Mouse (Mus musculus) testis, postnatal 14 days (tissue): ENCODE measurements around the gene Ambra1.
A peak's percentile ranks its signal among the peaks of the same experiment; 100 is the strongest.

Experiments used
- DNase-seq: peaks from one replicate; pipeline ENCODE4 v3.0.0; 2021; ENCODE audit warnings: low spot score

Gene Ambra1

GRCm38 (mm10) chr2:91921790-91922570 is 192.0 kb downstream of the Ambra1 start:
- DNase-seq = no peak

DNA sequence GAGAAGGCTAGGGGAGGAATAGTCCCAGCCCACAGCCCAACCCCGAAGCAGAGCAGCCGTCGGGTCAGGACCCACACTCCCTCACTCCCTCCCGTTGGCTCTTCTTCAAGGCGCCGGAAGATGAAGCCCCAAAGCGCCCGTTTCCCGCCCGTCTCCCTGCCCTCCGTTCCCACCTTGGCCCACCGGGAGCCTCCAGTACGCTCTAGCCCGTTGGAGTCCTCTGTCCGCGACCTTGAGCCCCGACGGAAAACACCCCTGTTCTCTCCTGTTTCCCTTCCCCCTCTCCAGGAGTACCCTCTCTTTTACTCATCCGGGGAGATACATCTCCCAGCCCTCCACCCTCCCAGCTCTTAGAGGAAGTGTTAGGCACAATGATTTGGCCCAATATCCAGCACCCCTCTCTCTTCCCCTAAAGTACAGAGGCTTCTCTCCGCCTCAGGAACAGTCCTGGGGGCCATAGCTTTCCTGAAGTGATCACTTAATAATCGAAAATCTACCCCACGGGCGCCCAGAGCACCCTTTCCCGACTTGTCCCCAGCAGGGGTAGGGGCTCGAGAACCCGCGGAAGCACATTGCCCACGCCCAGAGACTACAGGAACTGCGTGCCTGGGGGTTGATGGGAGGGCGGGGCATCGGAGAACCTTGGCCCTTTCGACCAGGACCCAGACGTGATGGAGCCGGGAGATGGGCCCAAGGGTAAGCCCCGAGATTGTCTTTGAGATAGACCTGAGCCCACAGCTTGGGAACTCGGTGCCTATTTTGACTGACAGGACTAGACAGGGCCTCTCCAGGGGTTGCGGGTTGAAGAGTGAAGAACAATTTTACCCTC is 192.9 kb downstream of the Ambra1 start:
- DNase-seq = no peak

GRCm38 (mm10) chr2:91923415-91924337 is 193.7 kb downstream of the Ambra1 start:
- DNase-seq = no peak

DNA sequence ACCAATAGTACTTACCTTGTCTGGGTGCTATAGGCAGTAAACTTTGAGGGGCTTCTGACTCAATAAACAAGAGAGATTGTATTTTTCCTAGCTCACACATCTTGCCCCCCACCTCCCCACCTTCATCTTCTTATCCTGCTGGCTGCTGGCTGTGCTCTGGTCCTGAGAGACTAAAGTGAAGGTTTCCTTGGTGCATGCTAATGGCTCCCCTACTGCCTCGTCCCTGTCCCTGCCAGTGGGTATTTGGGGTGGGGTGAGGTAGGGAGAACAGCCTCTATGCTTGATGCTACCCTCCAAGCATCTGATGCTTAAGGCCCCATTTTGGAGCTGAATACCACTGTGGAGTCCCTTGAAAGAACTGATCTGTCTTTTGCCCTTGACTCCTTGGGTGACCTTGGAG is 194.8 kb downstream of the Ambra1 start:
- DNase-seq = no peak

- no peak for DNase-seq
Measured at GRCm38 (mm10) chr2:91925442-91925841, 195.5 kb downstream of the Ambra1 start.

GRCm38 (mm10) chr2:91926949-91927348 is 197.0 kb downstream of the Ambra1 start, which contains the start of gene Chrm4:
Gene Chrm4 (plus strand): TSS chr2:91927249.
- DNase-seq = no peak

GRCm38 (mm10) chr2:91927826-91928533 is 198.0 kb downstream of the Ambra1 start:
- peak; percentile 79 for DNase-seq

DNA sequence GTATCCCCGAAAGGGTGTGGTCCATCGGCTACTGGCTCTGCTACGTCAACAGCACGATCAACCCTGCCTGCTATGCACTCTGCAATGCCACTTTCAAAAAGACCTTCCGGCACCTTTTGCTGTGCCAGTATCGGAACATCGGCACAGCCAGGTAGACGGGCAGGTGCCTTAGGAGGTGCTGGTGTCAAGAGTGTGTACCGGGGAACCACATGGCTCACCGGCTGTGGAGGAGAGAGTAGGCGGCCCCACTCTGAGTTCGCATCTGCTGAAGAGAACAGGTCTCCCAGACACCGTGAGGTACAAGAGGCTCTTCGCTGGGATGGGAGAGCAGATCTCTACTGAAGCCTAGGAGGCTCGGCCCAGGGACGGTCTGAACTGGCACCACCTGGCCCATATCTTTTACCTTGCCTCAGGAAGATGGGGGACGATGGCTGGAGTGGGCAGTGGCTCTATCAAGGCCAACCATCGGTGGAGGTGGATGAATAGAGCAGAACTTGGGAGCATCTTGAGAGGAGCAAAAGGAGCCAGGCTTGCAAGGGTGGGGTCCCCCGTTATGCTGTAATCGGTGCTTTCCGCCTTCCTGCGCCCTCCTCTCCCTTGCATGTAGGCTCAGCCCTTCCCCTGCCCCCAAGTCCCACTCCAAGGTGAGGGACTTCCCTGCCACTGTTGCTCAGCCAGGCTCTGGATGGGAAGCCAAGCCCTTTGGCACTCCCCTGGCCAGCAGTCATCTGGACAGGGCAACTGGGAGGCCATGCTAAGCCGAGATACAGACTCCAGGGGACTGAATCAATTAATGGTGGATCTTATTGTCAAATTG is 198.8 kb downstream of the Ambra1 start:
- DNase-seq = no peak

DNA sequence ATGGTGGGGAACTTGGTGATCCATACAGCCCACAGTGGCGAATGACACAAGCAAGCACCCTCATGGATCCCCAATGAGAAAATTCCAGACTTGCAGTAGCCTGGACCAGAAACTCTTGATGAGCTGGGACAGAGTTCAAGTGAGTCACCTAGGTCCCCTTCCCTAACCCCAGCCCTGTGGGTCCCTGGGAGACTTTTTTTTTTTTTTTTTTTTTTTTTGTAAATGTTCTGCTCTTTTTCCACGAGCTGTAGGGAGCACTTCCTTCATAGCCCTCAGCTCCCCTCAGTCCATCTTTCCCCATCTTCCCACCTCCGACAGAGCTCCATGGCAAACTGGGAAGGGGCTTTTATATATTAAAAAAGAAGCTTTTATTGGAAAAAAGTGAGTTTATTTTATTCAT is 199.5 kb downstream of the Ambra1 start:
- no peak for DNase-seq

DNA sequence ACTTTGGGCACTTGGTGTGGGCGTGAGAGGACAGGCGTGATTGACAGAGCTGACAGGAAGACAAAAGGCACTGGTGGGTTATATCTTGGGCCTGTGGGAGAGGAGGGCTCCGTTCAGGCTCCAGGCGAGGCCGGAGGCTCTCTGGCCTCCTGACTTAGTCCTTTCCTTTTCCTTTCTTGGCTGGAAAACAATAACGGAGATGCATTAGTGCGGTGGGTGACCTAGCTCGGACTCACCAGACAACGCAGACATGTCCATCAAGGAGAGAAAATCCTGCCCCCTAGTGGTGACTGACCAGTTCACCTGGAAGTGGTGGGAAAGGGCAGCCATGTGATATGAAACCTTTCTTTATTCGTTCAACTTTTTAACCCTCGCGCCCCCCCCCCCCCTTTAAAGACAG is 200.0 kb downstream of the Ambra1 start:
- DNase-seq = peak; percentile 74

DNA sequence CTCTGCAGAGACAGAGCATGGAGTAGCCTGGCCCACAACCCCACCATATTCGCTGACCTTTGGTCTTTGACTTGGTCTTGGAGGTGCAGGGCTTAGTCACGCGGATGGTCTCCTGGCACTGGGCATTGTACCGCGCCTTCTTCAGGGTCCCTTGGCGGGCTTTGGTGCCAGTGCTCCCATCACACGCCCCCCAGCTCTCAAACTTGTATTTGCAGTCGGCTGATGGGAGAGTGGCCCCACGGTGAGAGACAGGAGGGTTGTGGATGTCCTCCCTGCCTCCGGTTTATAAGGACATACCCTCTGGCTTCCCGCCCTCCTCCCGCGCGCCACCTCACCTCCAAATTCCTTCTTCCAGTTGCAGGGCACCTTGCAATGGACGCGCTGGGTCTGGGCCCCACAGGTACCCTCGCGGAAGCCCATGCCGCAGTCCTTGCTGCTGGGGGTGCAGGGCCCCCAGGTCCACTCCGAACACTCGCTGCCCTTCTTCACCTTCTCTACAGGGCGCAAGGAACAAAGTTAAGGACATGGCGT is 200.9 kb downstream of the Ambra1 start:
- no peak for DNase-seq

DNA sequence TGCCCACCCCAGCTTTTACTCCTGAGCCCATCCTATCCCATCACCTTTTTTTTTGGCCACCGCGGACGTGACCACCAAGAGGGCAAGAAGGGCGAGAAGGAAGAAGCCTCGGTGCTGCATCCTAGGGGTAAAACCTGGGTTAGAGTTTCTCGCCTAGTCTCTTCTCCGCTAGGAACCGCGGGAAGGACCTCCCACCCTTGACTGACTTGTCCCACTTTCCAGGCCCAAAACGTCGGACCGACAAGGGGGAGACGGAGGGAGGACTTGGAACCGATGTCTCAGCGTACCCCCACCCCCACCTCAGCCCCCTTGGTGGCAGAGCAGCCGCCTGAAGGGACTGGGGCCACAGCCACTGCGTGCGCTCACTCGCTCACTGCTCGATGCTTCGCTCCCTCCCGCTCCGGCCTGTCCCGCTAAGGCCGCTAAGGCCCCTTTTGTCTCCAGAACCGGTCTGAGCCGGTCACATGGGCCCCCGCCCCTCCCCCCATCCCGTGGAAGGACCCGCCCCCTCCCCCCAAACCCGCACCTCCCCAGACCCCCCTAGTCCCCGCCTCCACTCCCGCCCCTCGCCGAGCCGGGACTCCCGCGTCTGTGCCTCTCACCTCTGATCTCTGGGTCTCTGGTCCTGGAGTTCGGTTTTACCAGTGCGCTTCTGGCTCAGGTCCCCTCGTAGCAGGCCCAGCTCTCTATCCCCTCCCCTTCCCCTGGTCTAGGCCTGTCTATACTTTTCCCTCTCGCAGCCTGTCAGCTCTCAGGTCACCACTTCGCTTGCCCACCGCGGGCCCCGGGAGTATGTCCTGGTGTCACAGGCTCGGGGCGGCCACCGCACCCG is 201.6 kb downstream of the Ambra1 start:
- DNase-seq = no peak

GRCm38 (mm10) chr2:91932160-91932711 is 202.3 kb downstream of the Ambra1 start, which contains the start of gene Mdk:
Gene Mdk (minus strand): TSS chr2:91932297.
- DNase-seq = no peak

DNA sequence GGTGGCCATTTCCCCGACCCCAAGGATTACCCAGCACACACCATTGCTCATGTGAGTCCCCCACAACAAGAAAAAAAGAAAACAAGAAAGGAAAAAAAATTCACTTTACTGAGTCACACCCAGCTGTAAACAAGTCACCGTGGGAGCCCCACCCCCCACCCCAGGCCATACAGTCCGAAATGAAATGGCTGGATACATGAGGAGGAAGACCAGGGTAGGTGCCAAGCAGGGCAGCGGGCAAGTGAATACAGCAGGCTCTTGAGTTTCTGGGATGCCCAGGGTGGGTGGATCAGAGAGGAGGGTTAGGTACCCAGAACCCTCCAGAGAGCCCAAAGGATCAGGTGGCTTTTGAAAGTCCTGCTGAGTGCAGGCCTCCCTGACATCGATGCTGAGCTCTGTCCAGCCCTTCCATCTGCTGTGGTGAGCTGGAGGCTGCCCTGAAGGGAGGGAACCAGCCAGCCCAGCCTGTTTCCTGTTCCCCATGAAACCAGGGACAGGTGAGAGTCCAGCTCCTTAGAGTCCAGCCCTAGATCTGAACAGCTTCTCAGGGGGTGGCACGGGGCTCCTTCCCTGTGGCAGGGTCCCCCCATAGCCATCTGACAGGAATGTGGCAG is 202.9 kb downstream of the Ambra1 start:
- DNase-seq = no peak

GRCm38 (mm10) chr2:91933471-91933870 is 203.5 kb downstream of the Ambra1 start:
- no peak for DNase-seq

GRCm38 (mm10) chr2:91934016-91934415 is 204.1 kb downstream of the Ambra1 start:
- no peak for DNase-seq

DNA sequence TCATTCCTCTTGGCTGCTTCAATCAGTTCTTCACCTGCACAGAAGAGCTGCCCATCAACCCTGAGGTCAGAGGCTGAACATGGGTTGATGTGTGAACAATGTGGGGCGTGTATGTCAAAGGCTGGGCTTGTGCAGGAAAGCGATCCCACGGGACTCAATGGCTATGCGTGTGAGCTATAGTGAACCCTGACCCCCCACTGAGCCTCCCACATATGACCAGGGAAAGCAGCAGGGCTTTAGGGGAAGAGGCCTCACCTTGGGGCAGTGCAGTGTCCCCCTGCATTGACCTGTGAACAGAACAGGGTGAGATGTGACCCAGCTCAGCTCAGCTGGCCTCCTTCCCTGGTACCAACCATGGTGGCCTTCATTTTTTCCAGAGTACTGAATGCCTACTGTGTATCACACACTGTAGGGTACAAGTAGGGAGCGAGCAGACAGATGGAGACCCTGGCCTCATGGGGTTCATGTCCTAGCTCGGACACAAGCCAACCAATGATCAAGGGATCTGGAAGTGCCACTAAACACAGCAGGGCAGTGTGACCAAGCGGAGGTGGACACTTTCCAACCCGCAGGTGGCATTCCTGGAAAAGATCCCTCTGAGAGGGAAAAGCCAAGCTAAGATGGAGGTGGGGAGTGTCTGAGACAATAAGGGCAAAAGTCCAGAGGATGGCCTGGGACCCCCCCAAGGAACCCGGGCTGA is 205.0 kb downstream of the Ambra1 start:
- no peak for DNase-seq

DNA sequence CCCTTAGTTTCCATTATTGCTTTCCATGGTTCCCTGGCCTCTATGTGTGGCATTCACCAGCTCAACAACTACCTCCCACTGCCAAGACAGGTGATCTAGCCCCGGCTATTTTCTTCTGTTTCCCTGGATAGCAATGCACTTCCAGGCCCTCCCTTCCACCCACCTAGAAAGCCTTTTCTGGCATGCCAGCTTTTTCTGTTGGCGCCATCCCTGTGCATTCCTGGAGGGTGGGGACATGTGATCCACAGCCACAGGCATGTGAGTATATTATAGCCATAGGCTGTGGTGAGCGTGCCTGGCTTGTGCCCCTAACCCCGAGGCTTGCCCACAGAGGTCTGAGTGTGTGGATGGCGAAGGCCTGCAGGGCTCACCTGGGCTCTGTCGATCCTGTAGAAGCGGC is 206.2 kb downstream of the Ambra1 start:
- no peak for DNase-seq
